Mouse (Mus musculus) ES-Bruce4 (cell line): ENCODE results near the gene Myo5a.

ENCODE experiments used
- CTCF ChIP-seq: IDR thresholded peaks from one replicate; pipeline ENCODE4 v1.8.1; 2011; ENCODE audit warnings: low read depth, low read length
- POLR2A ChIP-seq: IDR thresholded peaks from one replicate; pipeline ENCODE4 v1.8.1; 2011; ENCODE audit warnings: low read length; ENCODE audit not compliant: insufficient read depth

- TF ChIP-seq POLR2A (peak; percentile 43), CTCF (no peak)
These were observed 352 bp downstream of the Myo5a start for GRCm38 (mm10) chr9:75071029-75071705.
